Mouse (Mus musculus) central nervous system, embryonic 11.5 days (tissue): ENCODE measurements around the gene Lrrc23. TPM values are rescaled to one million over a fixed set of nuclear protein-coding genes. Genes with fewer than 3 reads are reported as not detected.

Experiments used
- polyA plus RNA-seq: library from polyadenylated mRNA; depleted of rRNA; stranded (reverse); fragments of >200 nt; gene quantifications from 2 replicates; pipeline ENCODE4 v1.2.3, GENCODE M21; 2012; rRNA removed

Lrrc23 gene
- polyA plus RNA-seq: 4.2 and 11.4 TPM in 2 replicates

DNA sequence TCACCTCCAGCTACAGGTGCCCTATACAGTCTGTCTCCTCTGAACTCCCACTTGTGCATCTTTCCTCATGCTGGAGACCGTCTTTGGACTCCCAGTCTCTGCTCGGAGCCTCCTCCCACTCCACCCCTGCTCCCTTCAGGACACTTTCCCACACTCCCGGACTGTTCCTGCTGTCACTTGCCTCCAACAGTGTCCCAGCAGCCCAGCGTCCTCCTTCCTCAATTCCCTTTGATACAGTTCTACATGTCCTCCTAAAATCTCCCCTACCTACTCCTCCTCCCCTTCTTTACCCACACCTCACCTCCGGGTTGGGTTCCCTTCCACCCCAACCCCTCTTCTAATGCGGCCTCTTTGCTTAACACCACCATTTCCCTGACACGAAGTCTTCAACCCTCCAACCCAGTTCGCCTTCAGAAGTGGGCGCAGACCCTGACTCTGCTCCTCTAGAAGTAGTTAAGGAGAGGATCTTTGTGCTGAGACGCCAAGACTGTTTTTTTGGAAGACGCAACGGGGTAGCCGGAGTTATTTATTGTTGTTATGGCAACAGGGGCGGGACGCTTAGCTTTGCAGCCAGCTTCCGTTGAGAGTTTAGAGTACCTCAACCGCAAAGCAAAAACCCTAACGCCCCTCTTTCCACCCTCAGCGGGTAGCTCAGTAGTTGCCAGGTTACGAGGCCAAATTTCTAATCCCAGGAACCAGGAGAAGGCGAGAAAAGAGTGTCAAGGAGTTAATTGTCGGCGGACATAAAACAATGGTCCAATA lies at the start of gene Lrrc23:
TSS of gene Lrrc23 (minus strand) at position 506 of the 762 bp plus-strand sequence.

DNA sequence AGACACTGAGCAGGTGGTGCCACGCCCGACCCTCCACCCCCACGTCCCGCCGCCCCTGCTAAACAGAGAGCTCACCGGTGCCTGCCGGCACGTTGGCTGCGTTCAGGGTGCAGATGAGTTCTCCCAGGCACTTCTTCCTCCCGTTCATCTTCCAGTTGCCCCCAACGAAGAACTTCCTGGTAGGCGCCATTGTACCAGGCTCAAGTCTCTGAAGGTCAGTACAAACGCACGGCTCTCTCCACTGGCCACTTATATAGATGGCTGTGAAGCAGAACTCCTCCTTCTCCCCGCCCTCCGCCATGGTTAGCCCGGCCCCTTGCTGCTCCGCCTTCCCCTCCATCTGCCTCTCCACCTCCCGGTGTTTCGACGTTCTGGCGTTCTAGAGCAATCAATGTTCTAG lies 34.4 kb upstream of the Lrrc23 start, which contains the start of gene Tpi1:
TSS of gene Tpi1 (minus strand) at position 364 of the 400 bp plus-strand sequence.

DNA sequence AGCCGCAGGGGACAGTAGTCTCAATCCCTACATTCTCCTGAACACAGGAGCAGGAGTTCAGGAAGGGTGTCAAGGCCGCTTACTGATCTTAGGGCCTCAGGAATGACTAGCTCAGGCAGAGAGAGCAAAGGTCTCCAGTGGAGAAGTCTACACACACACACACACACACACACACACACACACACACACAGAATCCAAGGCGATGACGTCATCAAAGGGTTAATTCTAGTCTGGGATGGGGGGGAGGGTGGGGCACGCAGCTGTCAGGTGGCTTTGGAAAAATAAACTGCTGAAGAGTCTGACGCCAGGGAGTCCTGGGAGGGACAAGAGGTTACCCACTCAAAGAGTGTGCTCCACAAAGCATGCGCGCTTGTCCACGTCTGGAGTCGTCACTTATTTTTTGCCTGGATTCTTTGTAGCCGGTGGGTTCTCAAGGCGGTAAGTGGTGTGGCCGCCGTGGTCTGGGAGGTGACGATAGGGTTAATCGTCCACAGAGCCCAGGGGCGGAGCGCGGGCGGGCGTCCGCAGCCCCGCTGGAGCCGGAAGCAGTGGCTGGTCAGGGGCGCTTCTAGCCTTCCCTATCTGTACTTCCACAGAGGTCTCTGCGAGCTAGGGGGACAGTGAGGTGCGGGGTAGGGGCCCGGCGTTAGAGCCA lies 29.0 kb upstream of the Lrrc23 start, which contains the start of gene Spsb2:
TSS of gene Spsb2 (plus strand) at position 304 of the 655 bp plus-strand sequence.

DNA sequence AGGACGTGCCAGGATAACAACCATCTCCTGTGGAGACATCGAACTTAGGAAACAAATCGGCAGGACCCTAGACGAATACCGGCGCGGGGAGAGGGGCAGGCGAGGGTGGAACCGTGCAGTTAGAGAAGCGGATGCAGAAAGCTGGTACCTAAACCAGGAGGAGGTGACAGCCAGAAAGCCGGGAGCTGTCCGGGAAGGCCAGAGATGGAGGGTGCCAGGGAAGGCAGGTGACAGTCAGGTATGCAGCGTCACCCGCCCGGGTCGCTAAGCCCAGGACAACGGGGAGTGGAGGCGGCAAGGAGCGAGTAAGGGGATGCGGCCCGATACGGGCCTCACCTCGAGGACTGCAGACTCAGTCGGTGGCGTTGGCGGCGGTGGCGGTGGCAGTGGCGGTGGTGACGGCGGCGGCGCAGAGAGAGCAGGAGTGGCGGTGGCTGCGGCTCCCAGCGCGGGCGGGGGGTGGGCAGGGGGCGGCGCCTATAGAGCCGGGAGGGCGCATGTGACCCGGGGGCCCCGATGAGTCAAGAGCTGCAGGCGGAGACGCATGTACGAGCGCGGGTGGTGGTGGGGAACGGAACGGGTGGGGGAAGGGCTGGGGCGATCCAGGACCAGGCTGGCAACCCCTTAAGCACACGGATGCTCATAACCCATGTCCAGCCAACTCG lies 10.3 kb downstream of the Lrrc23 start, which contains the start of gene Eno2:
TSS of gene Eno2 (minus strand) at position 573 of the 665 bp plus-strand sequence.

DNA sequence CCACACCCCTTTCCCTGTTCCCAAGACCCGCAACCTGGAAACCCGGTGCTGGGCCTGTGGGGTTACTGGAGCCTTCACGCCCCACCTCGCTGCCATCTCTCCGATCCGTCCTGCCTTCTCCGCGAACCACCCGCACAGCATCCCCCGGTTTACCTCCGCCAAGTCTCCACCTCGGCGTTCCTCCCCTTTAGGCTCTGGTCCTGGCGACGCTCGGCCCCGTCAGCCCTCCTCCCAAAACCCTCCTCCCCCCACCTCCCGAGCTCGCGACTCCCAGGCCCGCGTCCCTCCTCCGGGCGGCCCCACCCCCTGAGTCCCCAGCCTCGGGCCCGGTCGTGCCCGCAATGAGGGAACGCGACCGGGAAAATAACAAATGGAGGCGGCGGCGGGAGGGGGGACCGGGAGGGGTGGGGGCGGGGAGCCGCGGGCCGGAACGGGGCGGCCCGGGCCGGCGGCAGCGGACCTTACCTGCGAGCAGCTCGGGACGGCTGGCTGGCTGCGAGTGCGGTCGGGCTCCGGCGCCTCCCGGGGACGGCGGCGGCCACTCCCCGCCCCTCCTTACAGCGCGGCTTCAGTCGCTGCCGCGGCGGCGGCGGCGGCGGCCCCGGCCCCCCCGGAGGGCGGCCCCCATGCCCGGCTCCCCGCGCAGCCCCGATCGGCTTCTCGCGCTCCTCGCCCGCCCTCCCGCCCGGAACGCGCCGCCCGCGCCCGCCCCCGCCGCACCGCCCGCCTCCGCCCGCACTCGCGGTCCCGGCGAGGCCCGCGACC lies 23.5 kb downstream of the Lrrc23 start, which contains the start of the genes Gm45234 and Atn1:
TSS of gene Gm45234 (minus strand) at position 191 of the 765 bp plus-strand sequence.
TSS of gene Atn1 (minus strand) at position 694 of the 765 bp plus-strand sequence.

DNA sequence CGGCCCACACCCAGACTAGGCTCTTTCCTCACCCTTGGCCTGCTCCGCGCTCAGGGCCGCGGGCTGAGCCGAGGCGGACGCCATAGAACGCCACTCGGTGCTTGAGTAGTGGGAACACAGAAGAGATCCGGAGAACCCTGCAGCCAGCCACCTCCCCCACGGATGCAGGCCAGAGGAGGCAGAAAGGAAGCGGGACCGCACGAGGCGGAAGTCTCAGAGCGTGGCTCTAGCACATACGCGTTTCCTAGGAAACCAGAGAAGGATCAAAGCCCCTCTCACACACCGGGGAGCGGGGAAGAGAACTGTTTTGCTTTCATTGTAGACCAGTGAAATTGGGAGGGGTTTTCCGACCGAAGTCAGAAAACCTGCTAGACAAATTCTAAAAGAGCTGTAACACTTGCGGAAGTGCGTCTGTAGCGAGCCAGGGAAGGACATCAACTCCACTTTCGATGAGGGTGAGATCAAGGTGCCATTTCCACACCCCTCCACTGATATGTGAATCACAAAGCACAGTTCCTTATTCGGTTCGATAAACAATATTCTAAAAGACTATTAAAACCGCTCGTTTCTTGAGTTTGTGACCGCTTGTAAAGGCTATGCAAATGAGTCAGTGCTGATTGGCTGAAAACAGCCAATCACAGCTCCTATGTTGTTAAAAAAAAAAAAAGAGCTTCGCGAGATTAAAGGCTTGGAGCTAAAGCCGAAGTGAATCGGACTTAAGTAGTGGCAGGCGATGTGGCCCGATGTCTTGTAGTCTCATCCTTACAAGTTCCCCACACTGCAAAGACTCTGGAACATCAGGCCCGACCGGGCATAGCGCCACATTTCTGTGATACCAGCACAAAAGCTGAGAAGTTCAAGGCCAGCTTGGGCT lies 38.4 kb downstream of the Lrrc23 start, which contains the start of gene Grcc10:
TSS of gene Grcc10 (minus strand) at position 487 of the 874 bp plus-strand sequence.

DNA sequence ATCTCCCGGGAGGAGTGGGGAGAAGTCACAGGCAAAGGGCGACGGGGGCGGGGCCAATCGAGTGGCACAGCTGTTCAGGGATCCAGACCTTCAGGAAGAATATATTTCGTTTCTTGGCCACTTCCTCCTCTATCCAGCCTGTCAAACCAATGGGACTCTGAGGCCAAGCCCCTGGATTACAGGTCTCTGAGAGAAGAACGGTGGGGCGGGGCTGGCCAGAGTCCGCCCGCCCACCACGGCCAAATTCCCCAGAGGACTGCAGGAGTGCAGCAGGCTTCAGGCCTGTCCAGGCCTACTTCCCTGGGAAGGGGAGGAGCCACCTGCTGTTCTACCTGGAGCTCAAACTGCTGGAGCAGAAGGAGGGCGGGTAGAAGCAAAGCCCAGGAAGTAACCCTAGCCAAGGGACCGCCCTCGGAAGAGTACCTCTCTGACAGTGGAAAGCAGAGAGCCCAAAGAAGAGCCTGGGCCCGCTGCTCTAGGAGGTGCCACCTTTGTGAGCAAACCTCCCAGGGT lies 41.0 kb downstream of the Lrrc23 start, which contains the start of gene Ptpn6:
TSS of gene Ptpn6 (minus strand) at position 204 of the 513 bp plus-strand sequence.

Other genes with a start within 250 kb of the Lrrc23 start
- gene C1s1, start 237.4 kb downstream of the Lrrc23 start, polyA plus RNA-seq: 2.5 and 2.9 TPM in 2 replicates
- gene C1rb, start 209.4 kb downstream of the Lrrc23 start, polyA plus RNA-seq: not detected in 2 replicates
- gene C1s2, start 143.6 kb downstream of the Lrrc23 start, polyA plus RNA-seq: 0.24 and 0.26 TPM in 2 replicates
- gene Lpcat3, start 116.7 kb downstream of the Lrrc23 start, polyA plus RNA-seq: 36.6 and 50.7 TPM in 2 replicates
- gene Emg1, start 67.5 kb downstream of the Lrrc23 start, polyA plus RNA-seq: 177 and 187 TPM in 2 replicates
- 185 and 198 TPM in 2 replicates for gene Phb2, start 67.4 kb downstream of the Lrrc23 start, polyA plus RNA-seq
- gene Ptpn6, start 41.0 kb downstream of the Lrrc23 start, polyA plus RNA-seq: 5.3 and 7.8 TPM in 2 replicates
- gene Grcc10, start 38.4 kb downstream of the Lrrc23 start, polyA plus RNA-seq: 383 and 432 TPM in 2 replicates
- 0.11 TPM in 1 of 2 replicates, not detected in the other for gene Gm45234, start 23.7 kb downstream of the Lrrc23 start, polyA plus RNA-seq
- gene Atn1, start 23.2 kb downstream of the Lrrc23 start, polyA plus RNA-seq: 40.9 and 65.1 TPM in 2 replicates
- gene Eno2, start 10.1 kb downstream of the Lrrc23 start, polyA plus RNA-seq: 9.1 and 11.8 TPM in 2 replicates
- 6.0 and 8.9 TPM in 2 replicates for gene Spsb2, start 28.9 kb upstream of the Lrrc23 start, polyA plus RNA-seq
- gene Tpi1, start 34.6 kb upstream of the Lrrc23 start, polyA plus RNA-seq: 559 and 705 TPM in 2 replicates
- 111 and 146 TPM in 2 replicates for gene Usp5, start 49.8 kb upstream of the Lrrc23 start, polyA plus RNA-seq
- gene Cdca3, start 49.8 kb upstream of the Lrrc23 start, polyA plus RNA-seq: 157 and 168 TPM in 2 replicates
- gene Gnb3, start 60.5 kb upstream of the Lrrc23 start, polyA plus RNA-seq: 2.2 and 3.0 TPM in 2 replicates
- 103 and 125 TPM in 2 replicates for gene P3h3, start 78.0 kb upstream of the Lrrc23 start, polyA plus RNA-seq
- gene Gpr162, start 84.3 kb upstream of the Lrrc23 start, polyA plus RNA-seq: 13.4 and 15.2 TPM in 2 replicates
- gene Cd4, start 108.5 kb upstream of the Lrrc23 start, polyA plus RNA-seq: 0.01 and 0.05 TPM in 2 replicates
- 2.3 and 3.2 TPM in 2 replicates for gene Lag3, start 132.0 kb upstream of the Lrrc23 start, polyA plus RNA-seq
- 1,105 and 3,481 TPM in 2 replicates for gene Ptms, start 140.4 kb upstream of the Lrrc23 start, polyA plus RNA-seq
- gene Mlf2, start 151.7 kb upstream of the Lrrc23 start, polyA plus RNA-seq: 358 and 360 TPM in 2 replicates
- 122 and 143 TPM in 2 replicates for gene Cops7a, start 185.8 kb upstream of the Lrrc23 start, polyA plus RNA-seq
- gene Pianp, start 217.0 kb upstream of the Lrrc23 start, polyA plus RNA-seq: 1.6 and 3.4 TPM in 2 replicates
- 52.2 and 93.4 TPM in 2 replicates for gene Zfp384, start 229.4 kb upstream of the Lrrc23 start, polyA plus RNA-seq